Mouse (Mus musculus) embryo, embryonic 10 days (tissue): ENCODE data around the gene Harbi1.
"Not testable (repeated sequence)": the region's sequence is repeated elsewhere in the genome, so short reads cannot be mapped to it uniquely, and the experiment has no call there.

Experiments used
- DNase-seq: peaks from one replicate; pipeline ENCODE4 v3.0.0-alpha.2; 2015; ENCODE audit warnings: low spot score

The Harbi1 gene

GRCm38 (mm10) chr2:91718276-91718675 lies 7.6 kb downstream of the Harbi1 start:
- DNase-seq = no peak

GRCm38 (mm10) chr2:91723382-91723781 lies 12.7 kb downstream of the Harbi1 start:
- DNase-seq = no peak

- no peak for DNase-seq
These were observed 13.3 kb downstream of the Harbi1 start for GRCm38 (mm10) chr2:91723951-91724350.

GRCm38 (mm10) chr2:91724716-91725115 lies 14.1 kb downstream of the Harbi1 start:
- DNase-seq = no peak

- not testable (repeated sequence) for DNase-seq
These were observed 14.8 kb downstream of the Harbi1 start for GRCm38 (mm10) chr2:91725476-91725875.

- DNase-seq = no peak
These were observed 16.4 kb downstream of the Harbi1 start for GRCm38 (mm10) chr2:91727011-91727410.

- no peak for DNase-seq
These were observed 18.9 kb downstream of the Harbi1 start for GRCm38 (mm10) chr2:91729571-91729970.

GRCm38 (mm10) chr2:91729971-91730821 lies 19.5 kb downstream of the Harbi1 start, which contains the start of gene Ambra1:
Gene Ambra1, plus strand, starts transcription at chr2:91730134.
- DNase-seq = peak; percentile 96

GRCm38 (mm10) chr2:91735221-91735620 lies 24.6 kb downstream of the Harbi1 start:
- no peak for DNase-seq

- no peak for DNase-seq
These were observed 28.9 kb downstream of the Harbi1 start for GRCm38 (mm10) chr2:91739586-91739985.

GRCm38 (mm10) chr2:91744686-91745085 lies 34.0 kb downstream of the Harbi1 start:
- no peak for DNase-seq

GRCm38 (mm10) chr2:91749811-91750261 lies 39.2 kb downstream of the Harbi1 start:
- DNase-seq = no peak
